Mouse (Mus musculus): ENCODE data around the gene Ralb. TPM values are rescaled to one million over a fixed set of nuclear protein-coding genes. Genes with fewer than 3 reads are reported as not detected.

Ralb gene
- total RNA-seq, 2 experiments from 2014 or later: 61.2 to 65.9 TPM

DNA sequence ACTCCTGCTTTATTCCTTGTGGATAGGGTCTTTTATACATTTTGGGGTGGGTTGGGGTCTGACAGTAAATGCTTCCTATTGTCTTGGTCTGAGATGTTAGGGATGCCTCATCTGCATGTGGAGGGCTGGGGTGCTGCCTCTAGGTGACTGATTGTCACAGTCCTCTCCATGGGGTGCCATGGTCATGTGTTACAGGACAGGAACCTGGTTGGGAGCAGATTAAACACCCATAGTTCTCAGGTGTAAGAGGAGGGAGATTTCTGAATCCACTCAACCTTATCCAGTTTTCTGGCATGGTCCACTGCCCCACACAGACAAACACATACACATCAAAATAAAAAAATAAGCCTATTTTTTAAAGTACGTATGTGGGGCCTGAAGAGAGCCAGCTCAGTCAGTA lies 12.1 kb downstream of the Ralb start:
- DNase-seq: no peak

GRCm38 (mm10) chr1:119492097-119492496 lies 12.5 kb downstream of the Ralb start:
- peak; percentile 95 for DNase-seq

DNA sequence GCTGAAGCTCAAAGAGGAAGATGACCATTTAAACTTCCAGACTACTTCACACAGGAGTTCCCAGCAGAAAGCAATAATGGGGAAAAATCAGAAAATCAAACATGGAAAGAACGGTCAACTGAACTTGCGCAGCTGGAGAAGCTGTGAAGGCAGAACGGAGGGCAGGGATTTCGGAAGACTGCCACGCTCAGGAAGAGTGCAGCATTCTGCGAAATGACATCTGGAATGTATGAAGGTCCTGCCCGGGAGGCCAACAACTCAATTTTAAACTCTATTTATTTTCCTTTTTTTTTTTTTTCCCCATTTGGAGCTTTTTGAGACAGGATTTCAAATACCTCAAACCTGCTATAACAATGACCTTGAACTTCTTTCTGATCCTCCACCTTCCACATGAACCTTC lies 13.8 kb downstream of the Ralb start:
- DNase-seq: no peak

DNA sequence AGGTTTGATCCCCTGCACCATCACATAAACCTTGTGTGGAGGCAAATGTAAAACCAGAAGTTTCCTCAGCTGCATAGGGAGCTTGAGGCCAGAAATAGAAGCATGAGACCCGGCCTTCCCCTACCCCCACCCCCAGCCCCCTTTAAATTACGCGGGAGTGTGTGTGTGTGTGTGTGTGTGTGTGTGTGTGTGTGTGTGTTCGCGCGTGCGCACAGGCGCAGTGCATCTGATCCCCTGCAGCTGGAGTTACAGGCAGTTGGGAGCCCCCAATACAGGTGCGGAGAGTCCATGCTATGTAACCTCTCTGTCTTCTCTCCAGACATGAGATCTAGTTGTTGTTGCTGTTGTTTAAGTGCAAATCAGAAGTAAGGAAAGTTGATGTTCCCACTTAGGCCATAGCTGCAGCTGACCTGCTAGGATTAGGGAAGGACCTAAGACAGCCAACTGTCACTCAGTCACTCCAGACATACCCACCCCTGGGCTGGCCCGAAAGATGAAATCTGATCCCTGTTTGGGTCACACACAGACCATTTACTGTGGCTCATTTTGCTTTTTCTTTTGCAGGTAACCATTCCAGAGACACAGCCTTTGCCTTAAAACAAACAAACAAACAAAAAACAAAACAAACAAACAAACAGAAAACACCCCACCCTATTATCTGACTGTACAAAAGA lies 16.5 kb downstream of the Ralb start:
- no peak for DNase-seq

DNA sequence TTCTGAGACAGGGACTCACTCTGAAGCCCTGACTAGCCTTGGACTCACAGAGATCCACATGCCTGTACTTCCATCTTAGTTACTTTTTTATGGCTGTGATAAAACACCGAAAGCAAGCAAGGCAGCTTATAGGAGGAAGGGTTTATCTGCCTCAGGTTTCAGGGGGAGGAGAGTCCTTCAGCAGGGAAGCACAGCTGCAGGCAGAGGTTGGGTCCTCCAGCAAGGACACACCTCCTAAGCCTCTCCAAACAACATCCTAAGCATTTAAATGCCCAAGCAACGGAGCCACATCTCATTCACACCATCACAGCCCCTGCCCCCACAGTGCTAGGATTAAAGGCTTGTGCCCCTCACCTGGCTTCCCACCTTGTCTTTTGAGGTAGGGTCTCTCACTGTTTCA lies 18.8 kb downstream of the Ralb start:
- no peak for DNase-seq

DNA sequence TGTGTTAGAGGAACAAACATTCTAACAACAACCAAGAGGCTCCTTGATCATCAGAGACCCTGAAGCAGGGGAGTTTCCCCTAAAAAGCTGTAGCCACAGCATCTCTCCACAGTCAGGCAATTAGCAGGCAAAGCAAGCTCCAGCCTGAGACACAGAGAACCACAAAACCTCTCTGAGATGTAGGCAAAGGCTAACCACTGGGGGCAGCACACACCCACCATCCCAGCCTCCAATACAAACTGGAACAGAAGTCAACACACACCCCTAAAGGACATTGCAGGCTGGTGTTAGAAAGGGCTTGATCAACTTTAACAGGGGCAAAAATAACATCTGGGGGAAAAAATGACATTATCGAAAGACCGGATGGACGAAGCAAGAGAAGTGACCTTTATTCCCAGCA lies 20.1 kb downstream of the Ralb start:
- DNase-seq: peak; percentile 53

GRCm38 (mm10) chr1:119482891-119483290 lies 21.7 kb downstream of the Ralb start:
- no peak for DNase-seq

DNA sequence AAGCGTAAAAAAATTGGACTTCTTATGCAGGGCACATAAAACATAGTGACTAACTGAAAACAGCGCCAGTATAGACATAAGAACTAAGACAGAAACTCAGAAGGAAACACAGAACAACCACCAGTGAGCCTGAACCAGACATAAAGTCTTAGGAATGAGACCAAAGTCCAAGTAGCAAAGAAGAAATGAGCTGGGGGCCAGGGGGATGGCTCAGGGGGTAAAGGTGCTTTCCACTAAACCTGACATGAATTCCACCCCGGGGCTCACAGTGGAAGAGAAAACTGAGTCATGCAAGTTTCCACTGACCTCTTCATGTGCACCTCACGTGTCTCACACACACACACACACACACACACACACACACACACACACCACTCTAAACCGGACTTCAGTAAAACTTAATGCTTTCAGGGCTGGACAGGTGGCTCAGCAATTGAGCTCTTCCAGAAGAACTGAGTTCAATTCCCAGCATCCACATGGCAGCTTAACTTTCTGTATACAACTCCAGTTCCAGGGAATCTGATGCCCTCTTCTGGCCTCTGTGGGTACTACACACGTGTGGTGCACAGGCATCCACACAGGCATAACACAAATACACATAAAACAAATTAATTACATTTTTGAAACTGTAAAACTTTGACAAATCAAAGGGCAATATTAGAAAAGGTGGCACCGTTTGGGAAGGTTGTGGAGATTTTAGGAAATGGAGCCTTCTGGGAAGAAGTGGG lies 23.2 kb downstream of the Ralb start:
- DNase-seq: no peak

- DNase-seq: no peak
Observed at GRCm38 (mm10) chr1:119480678-119481077, 23.9 kb downstream of the Ralb start.

- DNase-seq: no peak
Observed at GRCm38 (mm10) chr1:119479641-119480040, 25.0 kb downstream of the Ralb start.

DNA sequence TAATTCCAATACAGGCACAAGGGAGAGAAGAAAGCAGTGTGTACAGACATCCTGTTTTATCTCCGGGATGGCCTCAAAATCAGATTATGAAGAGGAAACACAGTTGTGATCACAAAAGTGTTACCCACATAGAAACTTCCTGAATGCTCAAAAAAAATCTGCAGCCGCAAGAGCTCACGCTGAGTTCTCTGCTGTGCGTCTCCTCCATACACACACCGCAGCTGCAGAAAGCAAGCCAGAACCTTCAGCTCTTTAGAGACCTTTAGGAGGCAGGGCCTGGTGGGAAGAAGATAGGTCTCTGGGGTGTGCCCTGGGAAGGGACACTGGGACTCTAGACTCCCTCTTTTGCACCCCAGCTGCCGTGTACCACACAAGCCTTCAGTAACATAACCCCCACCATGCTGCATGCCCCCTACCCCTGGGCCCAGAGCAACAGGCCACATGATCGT lies 27.7 kb downstream of the Ralb start:
- no peak for DNase-seq

DNA sequence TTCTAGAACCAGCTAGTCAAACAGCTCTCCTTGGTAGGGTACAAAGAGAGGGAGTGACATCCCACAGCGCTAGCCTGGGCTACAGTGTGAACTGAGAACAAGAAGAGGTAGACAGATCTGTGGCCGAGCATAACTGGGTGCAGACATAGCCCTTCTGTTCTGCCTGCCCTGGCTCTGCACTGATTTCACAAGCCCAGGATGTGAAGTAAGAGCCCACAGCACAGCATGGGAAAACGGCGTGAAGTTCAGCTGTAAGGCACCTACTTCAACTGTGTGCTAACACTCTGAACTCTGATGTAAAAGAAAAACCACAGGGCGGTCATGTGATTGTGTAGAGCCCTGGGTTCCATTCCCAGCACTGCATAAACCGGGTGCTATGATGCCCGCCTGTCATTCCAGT lies 29.9 kb downstream of the Ralb start:
- no peak for DNase-seq

DNA sequence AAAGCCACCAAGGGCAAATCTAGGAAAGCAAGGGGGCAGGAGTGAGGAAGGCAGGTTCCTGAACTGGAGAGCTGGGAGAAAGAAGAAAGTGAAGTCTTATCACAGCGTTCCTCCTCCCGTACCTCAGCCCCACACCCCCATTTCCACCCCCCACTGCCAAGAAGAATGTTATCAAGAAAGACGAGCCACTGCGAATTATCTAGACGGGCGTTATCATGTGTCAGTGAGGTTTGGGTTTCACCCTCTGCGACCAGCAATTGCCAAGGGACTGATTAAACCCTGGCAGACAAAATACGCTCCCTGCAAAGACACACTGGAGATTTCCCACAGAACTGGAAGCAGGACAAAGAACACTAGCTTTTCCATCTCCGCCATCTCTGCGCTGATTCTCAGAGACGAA lies 31.9 kb downstream of the Ralb start:
- DNase-seq: no peak

DNA sequence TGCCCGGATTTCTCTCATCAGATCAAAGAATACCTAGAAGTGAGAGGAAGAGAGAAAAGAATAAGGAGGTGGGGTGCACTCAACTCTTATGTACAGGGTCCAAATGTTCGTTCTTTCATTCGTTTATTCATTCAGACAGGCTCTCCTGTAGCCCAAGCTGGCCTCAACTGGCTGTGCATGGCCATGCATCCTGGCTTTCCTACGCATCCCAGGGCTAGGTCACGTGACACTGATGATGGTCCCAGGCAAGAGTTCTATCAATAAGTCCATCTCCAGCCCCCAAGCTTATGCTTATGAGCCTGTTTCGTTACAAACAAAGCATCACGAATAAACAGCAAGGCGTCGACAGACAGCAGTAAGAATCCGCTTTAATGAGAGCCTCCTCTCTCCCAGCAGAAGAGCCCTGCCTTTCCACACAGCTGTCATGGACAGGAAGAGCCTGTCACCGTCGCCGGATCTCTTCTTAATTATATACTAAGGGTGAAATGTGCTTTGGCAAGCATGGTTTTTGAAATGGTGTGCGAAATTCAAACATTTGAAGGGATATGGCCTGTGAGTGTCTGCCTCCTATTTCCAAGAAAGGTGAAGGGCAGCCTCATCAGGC lies 32.7 kb downstream of the Ralb start:
- no peak for DNase-seq

DNA sequence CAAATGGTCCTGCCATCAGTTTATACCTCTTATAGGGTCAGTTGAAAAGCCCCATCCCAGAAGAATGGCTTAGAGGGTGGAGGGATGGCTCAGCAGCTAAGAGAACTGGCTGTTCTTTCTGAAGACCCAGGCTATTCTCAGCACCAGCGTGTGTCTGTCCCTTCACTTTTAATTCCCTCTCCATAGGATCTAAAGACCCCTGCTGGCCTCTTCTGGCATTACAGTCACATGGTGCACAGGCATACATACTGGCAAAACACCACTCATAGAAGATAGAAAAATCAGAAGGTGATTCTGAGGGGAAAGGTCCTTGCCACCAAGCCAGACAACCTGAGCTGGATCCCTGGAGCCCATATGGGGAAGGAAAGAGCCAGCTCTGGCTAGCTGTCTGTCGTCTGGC lies 41.2 kb downstream of the Ralb start:
- peak; percentile 73 for DNase-seq

DNA sequence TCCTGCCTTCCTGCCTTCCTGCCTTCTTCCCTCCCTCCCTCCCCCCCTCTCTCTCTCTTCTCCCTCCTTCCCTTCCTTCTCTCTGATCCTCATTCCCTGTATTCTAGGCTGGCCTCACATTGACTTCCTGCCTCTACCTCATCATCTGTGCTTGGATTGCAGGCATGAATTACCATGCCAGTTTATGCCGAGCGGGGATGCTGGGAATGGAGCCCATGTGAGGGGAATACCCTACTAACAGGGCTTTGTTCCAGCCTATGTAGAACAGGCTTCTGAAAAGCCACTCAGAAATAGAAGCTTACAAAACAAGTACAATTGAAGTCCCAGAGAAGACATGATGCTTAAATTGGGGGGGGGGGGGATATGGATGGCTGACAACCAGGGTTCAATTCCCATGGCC lies 44.5 kb downstream of the Ralb start:
- no peak for DNase-seq

DNA sequence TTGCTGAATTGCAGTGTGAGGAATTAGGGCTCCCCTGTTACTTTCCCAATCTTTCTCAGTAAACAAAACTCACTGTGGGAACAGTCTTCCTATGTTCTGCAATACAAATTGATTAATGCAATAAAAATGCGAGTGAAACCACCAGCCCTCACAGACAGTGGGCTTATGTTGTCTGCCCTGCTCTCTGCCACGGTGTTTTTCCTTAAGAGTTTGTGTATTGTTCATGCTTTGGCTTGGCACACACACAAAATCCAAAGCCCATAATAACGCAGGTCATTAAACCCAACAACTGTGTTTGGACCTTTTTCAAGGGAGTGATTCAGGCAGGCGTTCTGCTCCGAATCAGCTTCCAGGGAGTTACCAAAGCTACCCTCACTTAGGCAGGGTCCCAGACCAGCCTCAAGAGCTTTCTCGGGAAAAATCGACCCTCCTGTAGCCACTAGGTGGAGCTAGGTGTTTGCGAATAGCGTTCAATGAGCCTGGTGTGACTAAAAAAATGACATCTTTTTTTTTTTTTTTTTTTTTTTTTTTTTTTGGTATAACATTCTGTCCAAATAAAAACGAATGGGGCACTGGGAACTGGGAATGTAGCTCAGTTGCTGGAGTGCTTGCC lies 46.5 kb downstream of the Ralb start:
- DNase-seq: peak; percentile 76

DNA sequence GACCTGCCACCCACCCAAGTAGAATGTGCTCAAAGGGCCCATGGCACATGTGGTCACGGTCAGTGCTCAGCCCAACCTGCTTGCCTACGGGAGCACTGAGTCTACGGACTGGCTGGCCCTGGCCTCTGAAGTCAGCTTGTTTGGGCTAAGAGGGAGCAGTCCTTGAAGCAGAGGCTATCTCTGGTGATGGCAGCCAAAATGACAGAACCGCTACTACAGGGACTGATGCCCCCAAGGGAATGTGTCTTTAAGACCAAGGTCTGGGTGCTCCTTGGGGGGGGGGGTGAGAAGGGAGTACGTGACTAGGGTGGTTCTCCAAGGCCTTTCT lies 47.1 kb downstream of the Ralb start:
- peak; percentile 36 for DNase-seq

GRCm38 (mm10) chr1:119456671-119457527 lies 47.7 kb downstream of the Ralb start:
- DNase-seq: no peak

DNA sequence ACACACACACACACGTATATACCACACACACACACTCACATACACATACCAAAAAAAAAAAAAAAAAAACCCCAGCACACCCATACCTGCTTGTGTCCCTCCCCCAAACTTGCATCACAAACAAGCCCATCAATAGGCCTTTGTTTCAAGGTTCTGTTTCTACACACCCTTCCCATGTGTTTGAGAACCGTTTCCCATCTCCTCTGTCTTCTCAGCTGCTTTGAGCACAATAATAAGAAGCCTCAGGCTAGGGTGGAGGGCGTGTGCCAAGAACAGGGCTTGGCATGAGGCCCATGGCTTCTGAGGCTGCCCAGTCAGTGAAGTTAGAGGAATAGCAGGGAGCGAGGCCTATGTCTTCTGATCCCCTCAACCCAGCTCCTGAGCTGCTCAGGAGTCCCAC lies 50.9 kb downstream of the Ralb start:
- peak; percentile 69 for DNase-seq

GRCm38 (mm10) chr1:119451417-119451816 lies 53.2 kb downstream of the Ralb start:
- DNase-seq: no peak

DNA sequence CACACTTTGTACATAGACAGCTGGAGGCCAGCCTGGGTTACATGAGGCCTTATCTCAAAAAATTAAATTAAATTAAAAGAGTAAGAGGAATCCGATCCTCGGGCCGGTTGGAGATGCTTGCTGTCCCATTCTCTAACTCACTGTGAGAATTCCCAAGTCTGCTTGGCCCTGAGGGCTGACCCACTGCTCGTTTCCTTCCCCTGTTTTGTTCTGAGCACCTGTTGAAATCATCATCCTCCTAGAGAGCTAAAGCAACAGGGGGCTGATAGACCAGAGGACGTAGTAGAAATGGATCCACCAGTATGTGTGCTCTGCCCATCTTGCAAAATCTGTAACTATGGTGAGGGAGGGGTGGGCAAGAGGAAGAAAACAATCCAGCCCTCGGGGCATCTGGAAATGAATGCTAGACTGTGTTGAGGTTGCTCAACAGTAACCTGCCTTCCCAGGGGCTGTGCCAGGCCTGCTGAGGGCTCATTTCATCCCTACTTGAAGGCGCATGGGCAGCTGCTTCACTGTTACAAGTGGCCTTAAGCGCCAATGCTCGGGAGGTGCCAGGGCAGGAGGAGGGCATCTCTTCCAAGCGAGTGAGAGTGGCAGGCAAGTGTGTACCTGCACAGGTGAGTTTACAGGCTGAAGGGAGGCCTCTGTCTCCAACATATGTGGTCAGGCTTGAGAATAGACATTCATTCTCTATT lies 53.8 kb downstream of the Ralb start:
- DNase-seq: no peak
